In the genomic region with DNA sequence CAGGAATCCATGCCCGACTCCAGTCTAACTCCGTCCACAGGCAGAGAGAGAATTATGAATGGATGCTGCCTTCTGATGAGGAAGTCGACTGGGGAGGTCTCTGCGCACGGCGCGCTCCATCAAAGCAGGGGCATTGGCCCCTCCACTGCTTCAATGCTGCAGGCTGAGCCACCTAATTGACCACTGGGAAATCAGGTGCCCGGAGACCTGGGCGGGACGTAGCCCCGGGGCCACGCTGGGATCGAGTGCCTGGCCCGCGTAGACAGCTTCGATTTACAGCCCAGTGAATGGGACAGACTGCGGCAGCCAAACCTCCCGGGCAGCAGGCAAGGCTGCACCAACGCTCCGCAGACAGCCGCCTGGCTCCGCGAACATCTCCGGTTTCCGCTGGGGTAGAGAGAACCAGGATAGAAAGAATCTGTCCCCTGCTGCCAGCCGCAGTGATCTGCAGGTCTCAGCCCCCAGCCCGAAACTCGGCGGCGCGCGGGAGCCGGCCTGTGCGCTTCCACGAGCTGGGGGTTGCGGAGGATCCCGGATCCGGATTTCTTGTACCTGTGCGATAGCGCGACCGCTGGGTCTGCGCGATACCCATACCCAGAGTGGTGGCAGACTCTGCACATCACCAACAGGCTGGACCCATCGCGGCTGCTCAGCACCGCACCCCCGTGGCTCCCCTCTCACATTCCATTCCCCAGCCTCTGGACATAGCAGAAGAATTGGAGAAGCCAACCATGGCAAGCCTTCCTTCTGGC, we compare ENCODE assay signal across 8 mouse cellular contexts.
DNase-seq lines count a peak whose midpoint lies in the region; ATAC-seq lines count a peak whose summit lies in the region.

No protein-coding gene starts in this region.

- peaks cover 30% of the 10 kb centered on the region for H3K27me3 ChIP-seq in lung, embryonic 16.5 days (ENCODE audit: control insufficient read depth, insufficient read depth, low read depth, low read length)
- H3K27me3 ChIP-seq in embryonic facial prominence, embryonic 13.5 days = peaks cover 78% of the 10 kb centered on the region
- peaks cover 49% of the 10 kb centered on the region for H3K27me3 ChIP-seq in limb, embryonic 15.5 days

- ATAC-seq in lung, embryonic 16.5 days (ENCODE audit: low read depth) = peak; percentile 57
- peak; percentile 48; the same call in 1 of the 2 replicates for ATAC-seq in embryonic facial prominence, embryonic 13.5 days (ENCODE audit: insufficient number of reproducible peaks, insufficient read depth, low FRiP score, low TSS enrichment, low read depth)
- ATAC-seq in hematopoietic stem cell, adult 5-6 weeks (replicated peaks in 1 of 2; ENCODE audit: insufficient read depth in 1 of 2, low FRiP score in 2 of 2, low TSS enrichment in 1 of 2, low read depth in 1 of 2, poor library complexity in 2 of 2, severe bottlenecking in 2 of 2) = peak; percentile 37 to 58; a peak in 3 of 4 replicates
- ATAC-seq in limb, embryonic 15.5 days (ENCODE audit: insufficient number of reproducible peaks, low FRiP score, low TSS enrichment, low read depth) = no peak
- no peak for ATAC-seq in activated CD4-positive, CD25-positive, alpha-beta regulatory T cell, adult 4 months

- no peaks in the 10 kb centered on the region for H3K9me3 ChIP-seq in lung, embryonic 16.5 days (ENCODE audit: control insufficient read depth, low read length)
- no peaks in the 10 kb centered on the region for H3K9me3 ChIP-seq in embryonic facial prominence, embryonic 13.5 days
- H3K9me3 ChIP-seq in limb, embryonic 15.5 days = no peaks in the 10 kb centered on the region

- WGBS in lung, embryonic 16.5 days = 14% methylated on average over 47 of the region's 48 CpGs
- 27% methylated on average over 48 of the region's 48 CpGs for WGBS in embryonic facial prominence, embryonic 13.5 days
- WGBS in limb, embryonic 15.5 days = 25% methylated on average over 48 of the region's 48 CpGs

- H3K9ac ChIP-seq in lung, embryonic 16.5 days (ENCODE audit: low read length) = peak overlapping the region; percentile 20; the same call in 1 of the 2 replicates
- H3K9ac ChIP-seq in embryonic facial prominence, embryonic 13.5 days = peak overlapping the region; percentile 61
- H3K9ac ChIP-seq in limb, embryonic 15.5 days = no peak overlapping the region

- no peak for DNase-seq in lung, postnatal 25 days (ENCODE audit: low spot score)
- peak; percentile 47 for DNase-seq in retina, embryonic 14.5 days (ENCODE audit: low spot score)
- DNase-seq in urinary bladder, postnatal 36 days (ENCODE audit: low spot score in 2 of 2) = no peak

- H3K4me1 ChIP-seq in lung, embryonic 16.5 days (replicated peaks; ENCODE audit: control insufficient read depth, insufficient read depth, low read length) = peaks cover 7% of the 10 kb centered on the region; the same call in 1 of the 2 replicates
- 0 out of 2 replicates have a peak, but pooled peaks cover 6% of the 10 kb centered on the region for H3K4me1 ChIP-seq in embryonic facial prominence, embryonic 13.5 days
- H3K4me1 ChIP-seq in limb, embryonic 15.5 days = peaks cover 7% of the 10 kb centered on the region; the same call in 1 of the 2 replicates

- H3K36me3 ChIP-seq in lung, embryonic 16.5 days (ENCODE audit: control insufficient read depth, insufficient read depth, low read length) = no peaks in the 10 kb centered on the region
- H3K36me3 ChIP-seq in embryonic facial prominence, embryonic 13.5 days = no peaks in the 10 kb centered on the region
- H3K36me3 ChIP-seq in limb, embryonic 15.5 days = no peaks in the 10 kb centered on the region

- H3K4me3 ChIP-seq in lung, embryonic 16.5 days (ENCODE audit: low read length) = peak overlapping the region; percentile 48
- peak overlapping the region; percentile 47 for H3K4me3 ChIP-seq in embryonic facial prominence, embryonic 13.5 days
- peak overlapping the region; percentile 43 for H3K4me3 ChIP-seq in limb, embryonic 15.5 days

- no peak overlapping the region for H3K27ac ChIP-seq in lung, embryonic 16.5 days (ENCODE audit: low read length)
- H3K27ac ChIP-seq in embryonic facial prominence, embryonic 13.5 days = no peak overlapping the region
- H3K27ac ChIP-seq in limb, embryonic 15.5 days = no peak overlapping the region

- H3K4me2 ChIP-seq in lung, embryonic 16.5 days (ENCODE audit: low read depth, low read length) = peak overlapping the region; percentile 82
- H3K4me2 ChIP-seq in embryonic facial prominence, embryonic 13.5 days = peak overlapping the region; percentile 82
- peak overlapping the region; percentile 80 for H3K4me2 ChIP-seq in limb, embryonic 15.5 days

Comparison
In these comparisons a context has a peak if more than half of its experiments do, and no peak if none do; other contexts are left out.
1. ATAC-seq: peak in lung, embryonic 16.5 days (single experiment), embryonic facial prominence, embryonic 13.5 days (single experiment) and hematopoietic stem cell, adult 5-6 weeks (2 of 2); none in limb, embryonic 15.5 days (single experiment) and activated CD4-positive, CD25-positive, alpha-beta regulatory T cell, adult 4 months (single experiment).
2. Peak in every context shown above with its lines, with median percentiles within 50 percentile points of each other: H3K4me2 ChIP-seq and H3K4me3 ChIP-seq.